Mouse (Mus musculus) liver, postnatal 0 days (tissue): ENCODE measurements around the gene Ism1. TPM values are rescaled to one million over a fixed set of nuclear protein-coding genes. Genes with fewer than 3 reads are reported as not detected.

ENCODE experiments used
- ATAC-seq: fragments of 200-750 bp; cut with Nextera tagmentation; 2 replicates; pipeline ENCODE4 v1.8.0; 2017; ENCODE audit warnings: mild to moderate bottlenecking, moderate library complexity
- DNase-seq: peaks from one replicate; pipeline ENCODE4 v3.0.0-alpha.2; 2016
- H3K27ac ChIP-seq: fragments of 300-500 bp; sonication (generic); 2 replicates; pipeline ENCODE4 v1.5.1; 2014; ENCODE audit warnings: antibody characterized with exemption, moderate library complexity, mild to moderate bottlenecking, low read depth
- H3K27me3 ChIP-seq: fragments of 300-500 bp; sonication (generic); 2 replicates; pipeline ENCODE4 v1.6.1; 2014; ENCODE audit warnings: low read length, control low read depth, mixed read lengths; ENCODE audit not compliant: insufficient read depth
- H3K36me3 ChIP-seq: fragments of 300-500 bp; sonication (generic); replicated peaks from 2 replicates; pipeline ENCODE4 v1.6.1; 2014; ENCODE audit warnings: mild to moderate bottlenecking, control low read depth, low read length, moderate library complexity, mixed read lengths; ENCODE audit not compliant: insufficient read depth
- H3K4me1 ChIP-seq: fragments of 300-500 bp; sonication (generic); 2 replicates; pipeline ENCODE4 v1.6.1; 2014; ENCODE audit warnings: antibody characterized with exemption, mild to moderate bottlenecking, control low read depth; ENCODE audit not compliant: insufficient read depth
- H3K4me2 ChIP-seq: fragments of 300-500 bp; sonication (generic); 2 replicates; pipeline ENCODE4 v1.6.1; 2014; ENCODE audit warnings: low read depth, mild to moderate bottlenecking, low read length, moderate library complexity, mixed read lengths
- H3K4me3 ChIP-seq: fragments of 300-500 bp; sonication (generic); 2 replicates; pipeline ENCODE4 v1.5.1; 2014; ENCODE audit warnings: low read depth, low read length
- H3K9ac ChIP-seq: fragments of 300-500 bp; sonication (generic); replicated peaks from 2 replicates; pipeline ENCODE4 v1.6.1; 2014; ENCODE audit warnings: mild to moderate bottlenecking, moderate library complexity
- H3K9me3 ChIP-seq: fragments of 300-500 bp; sonication (generic); 2 replicates; pipeline ENCODE4 v1.6.1; 2016; ENCODE audit warnings: mild to moderate bottlenecking, control low read depth, low read length, mixed read lengths
- CTCF ChIP-seq: sonication (generic); IDR thresholded peaks from 2 replicates; pipeline ENCODE4 v1.5.1; 2016; ENCODE audit warnings: antibody characterized with exemption, low read depth
- EP300 ChIP-seq: IDR thresholded peaks from 2 replicates; pipeline ENCODE4 v1.6.1; 2016; ENCODE audit warnings: antibody characterized with exemption, low read depth, mild to moderate bottlenecking
- WGBS: fragments of 180-500 bp; shearing (Covaris S2); extraction: QIAGEN DNeasy Blood & Tissue Kit; methylation state at CpG from one replicate; pipeline ENCODE4 v1.1.7; 2014; ENCODE audit not compliant: insufficient replicate concordance; 5-methylcytosine and 5-hydroxymethylcytosine counted together
- polyA plus RNA-seq: library from polyadenylated mRNA; unstranded; fragments of >200 nt; fragmentation: Nextera tagmentation; extraction: Ambion mirVana; gene quantifications from 2 replicates; pipeline ENCODE4 v1.2.1, GENCODE M21; 2015

The Ism1 gene
- polyA plus RNA-seq, 1 experiment from 2014 or later = not detected

DNA sequence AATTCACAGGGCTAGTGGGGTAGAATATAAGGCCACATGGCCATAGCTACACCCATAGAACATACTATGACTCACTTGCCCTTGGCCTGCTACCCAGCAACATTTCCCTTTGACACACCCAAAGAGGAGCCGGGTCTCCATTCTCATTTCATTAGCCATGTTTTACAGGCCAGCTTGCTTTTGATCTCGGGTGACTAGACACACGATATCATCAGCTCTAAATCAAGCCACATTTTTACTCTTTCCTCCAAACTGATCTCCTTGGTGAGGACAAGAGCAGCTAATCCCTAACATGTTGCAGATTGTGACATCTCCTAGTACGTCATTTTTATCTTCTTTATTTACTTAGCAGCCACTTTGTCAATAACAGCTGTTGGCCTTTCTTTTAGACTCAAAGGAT is 110.7 kb downstream of the Ism1 start:
- ATAC-seq (no peak), DNase-seq (no peak)
- WGBS = 71% methylated on average over 4 of the region's 4 CpGs
- no peaks in the 10 kb centered on the region for H3K4me1 ChIP-seq
- no peak overlapping the region for H3K27ac ChIP-seq
- H3K36me3 ChIP-seq = no peaks in the 10 kb centered on the region
- no peak overlapping the region for H3K4me3 ChIP-seq
- no peak overlapping the region for H3K4me2 ChIP-seq
- H3K9me3 ChIP-seq = no peaks in the 10 kb centered on the region
- no peaks in the 10 kb centered on the region for H3K27me3 ChIP-seq
- no peak for TF ChIP-seq CTCF
- no peak for TF ChIP-seq EP300
- no peak overlapping the region for H3K9ac ChIP-seq

DNA sequence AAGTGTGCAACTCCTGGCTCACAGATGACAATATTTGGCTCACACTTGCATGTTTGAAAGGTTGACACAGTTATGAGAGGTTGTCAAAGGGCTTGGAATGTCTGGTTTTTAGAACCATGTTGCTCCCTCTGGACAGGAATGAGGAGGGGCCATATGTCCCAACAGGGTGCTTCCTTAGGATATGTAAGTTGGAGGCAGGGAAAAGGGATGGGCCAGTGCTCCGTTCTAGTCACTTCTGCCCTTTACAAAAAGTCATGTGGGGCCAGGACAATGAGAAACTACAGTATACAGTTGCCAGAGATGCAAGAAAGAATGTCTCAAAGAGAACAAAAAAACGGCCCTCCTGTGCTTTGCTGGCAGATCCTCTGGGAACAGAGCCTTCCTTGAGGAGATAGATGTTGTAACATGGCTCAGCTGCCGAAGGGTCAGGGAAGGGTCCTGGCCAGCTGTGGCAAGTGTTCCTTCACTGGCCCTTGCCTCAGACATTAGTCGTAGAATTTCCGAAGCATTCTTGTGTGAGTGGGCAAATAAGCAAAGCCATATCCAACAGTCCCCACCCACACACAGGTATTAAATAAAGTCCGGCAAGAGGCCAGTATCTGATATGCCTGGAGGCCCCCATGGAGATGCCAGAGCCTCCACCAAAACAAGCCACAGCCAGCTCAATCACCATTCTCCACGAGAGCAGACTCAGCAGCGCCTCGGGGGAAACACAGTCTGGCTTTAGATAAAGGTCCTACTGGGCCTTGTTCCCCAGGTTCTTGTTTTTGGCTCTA is 114.6 kb downstream of the Ism1 start:
- ATAC-seq (no peak), DNase-seq (no peak)
- 76% methylated on average over 9 of the region's 9 CpGs for WGBS

DNA sequence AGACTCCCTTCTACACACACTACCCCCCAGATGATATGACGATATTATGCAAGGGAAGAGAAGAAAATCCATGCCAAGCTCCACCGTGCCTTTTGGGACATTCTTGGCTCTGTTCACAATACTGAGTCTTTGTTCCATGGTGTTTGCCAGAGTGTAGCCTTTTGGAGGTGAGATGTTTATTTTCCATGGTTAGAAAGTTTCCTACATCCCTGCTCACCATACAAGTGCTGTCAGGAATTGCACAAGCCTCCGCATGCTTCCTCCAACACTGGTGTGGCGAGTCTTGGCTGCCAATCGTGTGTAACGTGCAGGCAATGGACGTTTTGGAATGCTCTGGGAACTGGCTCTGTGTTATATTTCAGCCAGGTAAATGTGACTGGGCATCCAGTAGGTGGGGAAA is 126.1 kb downstream of the Ism1 start:
- TF ChIP-seq CTCF (no peak), EP300 (no peak)
- H3K9me3 ChIP-seq = no peaks in the 10 kb centered on the region
- no peak for ATAC-seq

More for the DNA sequence above, 114.6 kb downstream of the Ism1 start:
- H3K4me2 ChIP-seq = no peak overlapping the region
- H3K9ac ChIP-seq = no peak overlapping the region
- no peak overlapping the region for H3K4me3 ChIP-seq
- H3K27ac ChIP-seq = no peak overlapping the region
- no peaks in the 10 kb centered on the region for H3K27me3 ChIP-seq
- no peaks in the 10 kb centered on the region for H3K9me3 ChIP-seq
- no peaks in the 10 kb centered on the region for H3K4me1 ChIP-seq
- no peaks in the 10 kb centered on the region for H3K36me3 ChIP-seq
- no peak for TF ChIP-seq EP300
- no peak for TF ChIP-seq CTCF

DNA sequence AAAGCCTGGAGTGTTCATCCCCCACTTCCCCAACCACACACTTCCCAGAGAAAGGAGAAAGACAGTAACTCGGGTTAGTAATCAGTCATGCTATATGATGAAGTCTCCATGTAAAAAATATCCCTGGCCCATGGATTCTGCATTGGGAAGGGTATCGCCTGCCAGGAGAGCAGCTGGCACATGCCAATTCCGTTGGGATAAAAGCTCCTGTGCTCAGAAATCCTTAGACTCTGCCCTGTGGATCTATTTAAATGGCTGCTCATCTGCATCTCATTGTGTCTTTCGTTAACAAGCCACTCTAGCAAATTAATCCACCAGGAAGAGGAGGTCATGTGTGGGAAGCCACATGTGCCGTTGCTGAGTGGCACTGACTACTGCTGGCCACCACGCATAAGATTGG is 129.9 kb downstream of the Ism1 start:
- TF ChIP-seq CTCF (no peak), EP300 (no peak)
- 81% methylated on average over 6 of the region's 6 CpGs for WGBS
- no peak overlapping the region for H3K9ac ChIP-seq
- no peak overlapping the region for H3K4me3 ChIP-seq
- no peak for DNase-seq
- H3K4me2 ChIP-seq = no peak overlapping the region
- H3K27me3 ChIP-seq = no peaks in the 10 kb centered on the region
- no peaks in the 10 kb centered on the region for H3K9me3 ChIP-seq
- no peak for ATAC-seq
- H3K36me3 ChIP-seq = no peaks in the 10 kb centered on the region
- H3K27ac ChIP-seq = no peak overlapping the region
- no peaks in the 10 kb centered on the region for H3K4me1 ChIP-seq

More for the DNA sequence above, 126.1 kb downstream of the Ism1 start:
- no peak overlapping the region for H3K9ac ChIP-seq
- no peak overlapping the region for H3K4me2 ChIP-seq
- H3K36me3 ChIP-seq = no peaks in the 10 kb centered on the region
- no peak overlapping the region for H3K4me3 ChIP-seq
- H3K27ac ChIP-seq = no peak overlapping the region
- DNase-seq = no peak
- WGBS = 67% methylated on average over 7 of the region's 7 CpGs
- H3K4me1 ChIP-seq = no peaks in the 10 kb centered on the region
- no peaks in the 10 kb centered on the region for H3K27me3 ChIP-seq

Other genes starting within 250 kb of the Ism1 start
- gene Sptlc3, start 184.3 kb upstream of the Ism1 start, polyA plus RNA-seq = not detected in 2 replicates